8 mouse cellular contexts compared by ENCODE assay signal in genomic region chr5:108660632-108661268, GRCm38 (mm10). TPM values are rescaled to one million over a fixed set of nuclear protein-coding genes. Genes with fewer than 3 reads are reported as not detected.
DNase-seq lines count a peak whose midpoint lies in the region; ATAC-seq and TF ChIP-seq lines count a peak whose summit lies in the region.

No protein-coding gene starts in this region.

- 16% methylated on average over 36 of the region's 36 CpGs for WGBS in cerebellum, adult 2 months
- WGBS in lung, embryonic 15.5 days: 12% methylated on average over 36 of the region's 36 CpGs
- WGBS in olfactory bulb, adult 2 months: 12% methylated on average over 36 of the region's 36 CpGs
- WGBS in thymus, adult 2 months: 18% methylated on average over 36 of the region's 36 CpGs

- H3K4me1 ChIP-seq in cerebellum, adult 2 months (ENCODE audit: control insufficient read depth, insufficient read depth, low read length): peaks cover 15% of the 10 kb centered on the region
- peaks cover 16% of the 10 kb centered on the region for H3K4me1 ChIP-seq in lung, embryonic 15.5 days
- peaks cover 18% of the 10 kb centered on the region for H3K4me1 ChIP-seq in olfactory bulb, adult 2 months (ENCODE audit: control insufficient read depth, insufficient read depth, low read length)
- peaks cover 9% of the 10 kb centered on the region for H3K4me1 ChIP-seq in thymus, adult 2 months (replicated peaks; ENCODE audit: control insufficient read depth, insufficient read depth, low read length)

- H3K4me2 ChIP-seq in lung, embryonic 15.5 days: peak overlapping the region; percentile 84

- H3K27ac ChIP-seq in cerebellum, adult 2 months (ENCODE audit: insufficient read depth, low read length): peak overlapping the region; percentile 16
- H3K27ac ChIP-seq in lung, embryonic 15.5 days: peak overlapping the region; percentile 52; the same call in 1 of the 2 replicates
- H3K27ac ChIP-seq in olfactory bulb, adult 2 months (ENCODE audit: insufficient read depth, low read depth, low read length): no peak overlapping the region
- no peak overlapping the region for H3K27ac ChIP-seq in thymus, adult 2 months (ENCODE audit: control insufficient read depth, insufficient read depth, low read length)

- peaks cover 4% of the 10 kb centered on the region for H3K36me3 ChIP-seq in lung, embryonic 15.5 days
- H3K36me3 ChIP-seq in thymus, adult 2 months (ENCODE audit: control insufficient read depth, insufficient read depth, low read length): no peaks in the 10 kb centered on the region

- TF ChIP-seq CTCF in cerebellum, adult 2 months (IDR thresholded peaks at IDR 0.05; ENCODE audit: borderline replicate concordance, insufficient read depth, low read depth, low read length): no peak
- TF ChIP-seq CTCF in olfactory bulb, adult 2 months (IDR thresholded peaks at IDR 0.05; ENCODE audit: insufficient read depth, low read depth, low read length): no peak
- no peak for TF ChIP-seq CTCF in thymus, adult 2 months (IDR thresholded peaks at IDR 0.05; ENCODE audit: borderline replicate concordance, control insufficient read depth, extremely low read depth, insufficient read depth, low read length, poor library complexity)

- ATAC-seq in hematopoietic stem cell, adult 5-6 weeks (replicated peaks in 1 of 2; ENCODE audit: insufficient read depth in 1 of 2, low FRiP score in 2 of 2, low TSS enrichment in 1 of 2, low read depth in 1 of 2, poor library complexity in 2 of 2, severe bottlenecking in 2 of 2): peak; percentile 94 to 98
- ATAC-seq in lung, embryonic 15.5 days (ENCODE audit: borderline replicate concordance, extremely low read depth, low FRiP score, low TSS enrichment): peak; percentile 98

- H3K4me3 ChIP-seq in cerebellum, adult 2 months (replicated peaks; ENCODE audit: insufficient read depth, low read depth, low read length): peak overlapping the region; percentile 88
- H3K4me3 ChIP-seq in lung, embryonic 15.5 days: peak overlapping the region; percentile 79
- H3K4me3 ChIP-seq in olfactory bulb, adult 2 months (ENCODE audit: insufficient read depth, low read depth, low read length): peak overlapping the region; percentile 72
- peak overlapping the region; percentile 56 for H3K4me3 ChIP-seq in thymus, adult 2 months (ENCODE audit: control insufficient read depth, insufficient read depth, low read length)

- H3K9ac ChIP-seq in lung, embryonic 15.5 days: peak overlapping the region; percentile 87

- no peaks in the 10 kb centered on the region for H3K9me3 ChIP-seq in lung, embryonic 15.5 days

- peak; percentile 82; the same call in 1 of the 2 replicates for TF ChIP-seq POLR2A in cerebellum, adult 2 months (IDR thresholded peaks at IDR 0.05; ENCODE audit: borderline replicate concordance, insufficient read depth, low read length)
- peak; percentile 88 for TF ChIP-seq POLR2A in olfactory bulb, adult 2 months (IDR thresholded peaks at IDR 0.05; ENCODE audit: insufficient read depth, low read depth, low read length)
- TF ChIP-seq POLR2A in thymus, adult 2 months (IDR thresholded peaks at IDR 0.05; ENCODE audit: control insufficient read depth, extremely low read depth, insufficient read depth, low read length, poor library complexity): peak; percentile 51; the same call in 1 of the 2 replicates

- DNase-seq in MEL-GATA-1-ER (ENCODE audit: extremely low read depth, low read depth): peak; percentile 62
- DNase-seq in cerebellum, adult 2 months: peak; percentile 91 to 92
- DNase-seq in forelimb bud, embryonic 11.5 days (ENCODE audit: low read depth, low spot score): peak; percentile 85
- peak; percentile 84 for DNase-seq in layer of hippocampus, adult 9-10 months (ENCODE audit: low spot score)
- peak; percentile 93 for DNase-seq in thymus, adult 2 months

- H3K27me3 ChIP-seq in cerebellum, adult 2 months (ENCODE audit: control insufficient read depth, insufficient read depth, low read length): no peaks in the 10 kb centered on the region
- H3K27me3 ChIP-seq in lung, embryonic 15.5 days: no peaks in the 10 kb centered on the region
- no peaks in the 10 kb centered on the region for H3K27me3 ChIP-seq in thymus, adult 2 months (ENCODE audit: control insufficient read depth, insufficient read depth, low read length)

RNA-seq across cellular contexts. Expression of gene Idua, which starts 0.6 kb away (rescaled TPM):
- polyA plus RNA-seq in cerebellum, adult 2 months (2012; rRNA removed): 29.0 and 37.8 TPM in 2 replicates
- total RNA-seq in hematopoietic stem cell, adult 5-6 weeks (2017): 8.6 and 10.9 TPM in 2 replicates
- 12.1 and 14.5 TPM in 2 replicates for polyA plus RNA-seq in lung, embryonic 15.5 days (2015; fragmentation: Nextera tagmentation; extraction: Ambion mirVana)
- polyA plus RNA-seq in olfactory bulb, adult 2 months (2012; ENCODE audit: insufficient read depth, insufficient read length, low replicate concordance, missing spikeins): not detected in 2 replicates
- 34.6 and 35.4 TPM in 2 replicates for polyA plus RNA-seq in thymus, adult 2 months (2012; rRNA removed)

RNA-seq across cellular contexts. Expression of gene Dgkq, which starts 8.7 kb away (rescaled TPM):
- 89.1 and 91.8 TPM in 2 replicates for polyA plus RNA-seq in cerebellum, adult 2 months (2012; rRNA removed)
- total RNA-seq in hematopoietic stem cell, adult 5-6 weeks (2017): 4.7 and 23.1 TPM in 2 replicates
- 10.7 and 11.7 TPM in 2 replicates for polyA plus RNA-seq in lung, embryonic 15.5 days (2015; fragmentation: Nextera tagmentation; extraction: Ambion mirVana)
- polyA plus RNA-seq in olfactory bulb, adult 2 months (2012; ENCODE audit: insufficient read depth, insufficient read length, low replicate concordance, missing spikeins): not detected in 2 replicates
- 39.5 and 45.0 TPM in 2 replicates for polyA plus RNA-seq in thymus, adult 2 months (2012; rRNA removed)

RNA-seq across cellular contexts. Expression of gene Slc26a1, which starts 14.6 kb away (rescaled TPM):
- 1.7 and 1.9 TPM in 2 replicates for polyA plus RNA-seq in cerebellum, adult 2 months (2012; rRNA removed)
- total RNA-seq in hematopoietic stem cell, adult 5-6 weeks (2017): 1.1 and 1.8 TPM in 2 replicates
- polyA plus RNA-seq in lung, embryonic 15.5 days (2015; fragmentation: Nextera tagmentation; extraction: Ambion mirVana): 0.39 and 0.50 TPM in 2 replicates
- polyA plus RNA-seq in olfactory bulb, adult 2 months (2012; ENCODE audit: insufficient read depth, insufficient read length, low replicate concordance, missing spikeins): not detected in 2 replicates
- polyA plus RNA-seq in thymus, adult 2 months (2012; rRNA removed): 0.44 and 0.87 TPM in 2 replicates

RNA-seq across cellular contexts. Expression of gene Tmem175, which starts 31.2 kb away (rescaled TPM):
- 50.8 and 52.4 TPM in 2 replicates for polyA plus RNA-seq in cerebellum, adult 2 months (2012; rRNA removed)
- 16.2 and 23.0 TPM in 2 replicates for total RNA-seq in hematopoietic stem cell, adult 5-6 weeks (2017)
- 28.3 and 29.5 TPM in 2 replicates for polyA plus RNA-seq in lung, embryonic 15.5 days (2015; fragmentation: Nextera tagmentation; extraction: Ambion mirVana)
- polyA plus RNA-seq in olfactory bulb, adult 2 months (2012; ENCODE audit: insufficient read depth, insufficient read length, low replicate concordance, missing spikeins): not detected in 2 replicates
- 73.3 and 77.3 TPM in 2 replicates for polyA plus RNA-seq in thymus, adult 2 months (2012; rRNA removed)

RNA-seq across cellular contexts. Expression of gene Gak, which starts 31.2 kb away (rescaled TPM):
- polyA plus RNA-seq in cerebellum, adult 2 months (2012; rRNA removed): 89.9 and 91.6 TPM in 2 replicates
- total RNA-seq in hematopoietic stem cell, adult 5-6 weeks (2017): 91.3 and 96.3 TPM in 2 replicates
- polyA plus RNA-seq in lung, embryonic 15.5 days (2015; fragmentation: Nextera tagmentation; extraction: Ambion mirVana): 46.5 and 49.0 TPM in 2 replicates
- polyA plus RNA-seq in olfactory bulb, adult 2 months (2012; ENCODE audit: insufficient read depth, insufficient read length, low replicate concordance, missing spikeins): 581 TPM in 1 of 2 replicates, not detected in the other
- 158 and 164 TPM in 2 replicates for polyA plus RNA-seq in thymus, adult 2 months (2012; rRNA removed)

Comparison
In these comparisons a context has a peak if more than half of its experiments do, and no peak if none do; other contexts are left out.
1. H3K27ac ChIP-seq: peak in cerebellum, adult 2 months (single experiment) and lung, embryonic 15.5 days (single experiment); none in olfactory bulb, adult 2 months (single experiment) and thymus, adult 2 months (single experiment).
2. RNA of gene Idua, which starts 0.6 kb away (polyA plus RNA-seq): 34.6 to 35.4 TPM in thymus, adult 2 months, 29.0 to 37.8 TPM in cerebellum, adult 2 months and 12.1 to 14.5 TPM in lung, embryonic 15.5 days; not detected in olfactory bulb, adult 2 months; every median in the first group is over 10 times any median in the second.
3. RNA of gene Dgkq, which starts 8.7 kb away (polyA plus RNA-seq): 89.1 to 91.8 TPM in cerebellum, adult 2 months, 39.5 to 45.0 TPM in thymus, adult 2 months and 10.7 to 11.7 TPM in lung, embryonic 15.5 days; not detected in olfactory bulb, adult 2 months; every median in the first group is over 10 times any median in the second.
4. Peak in every context shown above with its lines, with median percentiles within 50 percentile points of each other: DNase-seq, H3K4me3 ChIP-seq and POLR2A ChIP-seq.